Mouse (Mus musculus) brain, embryonic 14.5 days (tissue): Measurements from ENCODE around the gene Nutf2-ps1.

Experiments
- CTCF ChIP-seq: fragments of 200-500 bp; IDR thresholded peaks from 2 replicates; pipeline ENCODE4 v1.5.1; 2012; ENCODE audit warnings: inconsistent platforms, mild to moderate bottlenecking, moderate library complexity, borderline replicate concordance; ENCODE audit not compliant: insufficient read depth, insufficient read length; ENCODE audit errors: extremely low read depth
- POLR2A ChIP-seq: fragments of 200-500 bp; IDR thresholded peaks from 2 replicates; pipeline ENCODE4 v1.6.1; 2012; ENCODE audit warnings: mild to moderate bottlenecking, inconsistent platforms, borderline replicate concordance; ENCODE audit not compliant: poor library complexity, insufficient read depth, insufficient read length, severe bottlenecking; ENCODE audit errors: extremely low read depth

GRCm38 (mm10) chr19:53554402-53554801, 34.5 kb downstream of the Nutf2-ps1 start:
- no peak for TF ChIP-seq POLR2A
- TF ChIP-seq CTCF = no peak
